In genomic region chr9:123982720-123983119, GRCm38 (mm10) we compare ENCODE assay signal across 42 mouse cellular contexts. TPM values are rescaled to one million over a fixed set of nuclear protein-coding genes. Genes with fewer than 3 reads are reported as not detected.
"Had no signal": no experiment of that assay in that cellular context is flagged by ENCODE, and none has a peak within 500 bp of the region (broad histone marks: within the 10 kb centered on the region; RNA-seq: fewer than 3 reads in every experiment).

No protein-coding gene starts in this region.

- ATAC-seq: liver, postnatal 0 days; lung, postnatal 0 days; midbrain, embryonic 13.5 days; midbrain, embryonic 15.5 days; midbrain, embryonic 16.5 days had no signal

- H3K4me1 ChIP-seq: limb, embryonic 10.5 days; limb, embryonic 12.5 days; limb, embryonic 13.5 days; limb, embryonic 15.5 days; lung, embryonic 15.5 days; midbrain, embryonic 10.5 days; midbrain, embryonic 12.5 days; midbrain, embryonic 13.5 days; midbrain, embryonic 15.5 days had no signal

- H3K9me3 ChIP-seq: limb, embryonic 10.5 days; limb, embryonic 12.5 days; limb, embryonic 13.5 days; limb, embryonic 15.5 days; liver, embryonic 12.5 days; liver, embryonic 13.5 days; liver, embryonic 15.5 days; lung, embryonic 15.5 days; megakaryocyte, embryonic 14.5 days; midbrain, embryonic 10.5 days; midbrain, embryonic 12.5 days; midbrain, embryonic 13.5 days; midbrain, embryonic 15.5 days had no signal

- H3K36me3 ChIP-seq: limb, embryonic 10.5 days; limb, embryonic 12.5 days; limb, embryonic 13.5 days; limb, embryonic 15.5 days; liver, embryonic 12.5 days; liver, embryonic 13.5 days; liver, embryonic 15.5 days; lung, embryonic 15.5 days; midbrain, embryonic 10.5 days; midbrain, embryonic 12.5 days; midbrain, embryonic 13.5 days; midbrain, embryonic 15.5 days had no signal

- H3K4me3 ChIP-seq: limb, embryonic 10.5 days; limb, embryonic 12.5 days; limb, embryonic 13.5 days; limb, embryonic 15.5 days; liver, embryonic 12.5 days; liver, embryonic 13.5 days; liver, embryonic 15.5 days; lung, embryonic 15.5 days; megakaryocyte, embryonic 14.5 days; midbrain, embryonic 10.5 days; midbrain, embryonic 12.5 days; midbrain, embryonic 13.5 days; midbrain, embryonic 15.5 days had no signal

- H3K27ac ChIP-seq: limb, embryonic 10.5 days; limb, embryonic 12.5 days; limb, embryonic 13.5 days; limb, embryonic 15.5 days; liver, embryonic 13.5 days; liver, embryonic 14.5 days; liver, embryonic 15.5 days; lung, embryonic 15.5 days; midbrain, embryonic 10.5 days; midbrain, embryonic 12.5 days; midbrain, embryonic 13.5 days; midbrain, embryonic 15.5 days had no signal

- DNase-seq: left cerebral cortex, postnatal 4 days; liver; liver, embryonic 13.5 days; liver, postnatal 0 days; lung, adult 18-20 months; lung, adult 2 months; lung, embryonic 14.5 days; lung, postnatal 10 days; lung, postnatal 14 days; lung, postnatal 36 days; lung, postnatal 4 days; midbrain, embryonic 14.5 days had no signal

- H3K27me3 ChIP-seq: limb, embryonic 12.5 days; limb, embryonic 13.5 days; limb, embryonic 15.5 days; liver, embryonic 12.5 days; liver, embryonic 13.5 days; liver, embryonic 15.5 days; lung, embryonic 15.5 days; megakaryocyte, embryonic 14.5 days; midbrain, embryonic 12.5 days; midbrain, embryonic 13.5 days; midbrain, embryonic 15.5 days had no signal

- H3K4me2 ChIP-seq: limb, embryonic 12.5 days; limb, embryonic 13.5 days; limb, embryonic 15.5 days; liver, embryonic 13.5 days; liver, embryonic 15.5 days; lung, embryonic 14.5 days; lung, embryonic 15.5 days; midbrain, embryonic 11.5 days; midbrain, embryonic 12.5 days; midbrain, embryonic 13.5 days; midbrain, embryonic 15.5 days had no signal

- H3K9ac ChIP-seq: limb, embryonic 12.5 days; limb, embryonic 13.5 days; limb, embryonic 15.5 days; liver, embryonic 12.5 days; liver, embryonic 13.5 days; liver, embryonic 14.5 days; liver, embryonic 15.5 days; liver, postnatal 0 days; lung, embryonic 14.5 days; lung, embryonic 15.5 days; midbrain, embryonic 12.5 days; midbrain, embryonic 13.5 days; midbrain, embryonic 15.5 days had no signal

RNA-seq across cellular contexts. Expression of gene Ccr1l1, which starts 4.5 kb away (rescaled TPM):
- total RNA-seq: left cerebral cortex, adult 8-10 months; left cerebral cortex, postnatal 10 days; left cerebral cortex, postnatal 14 days; left cerebral cortex, postnatal 25 days; left cerebral cortex, postnatal 36 days; left cerebral cortex, postnatal 4 days; liver, adult 2 months; megakaryocyte progenitor cell, adult 5-6 weeks; megakaryocyte-erythroid progenitor cell, adult 5-6 weeks; midbrain, postnatal 0 days; monocyte, adult 5-6 weeks had no signal
- polyA plus RNA-seq: limb, embryonic 10.5 days; limb, embryonic 11.5 days; limb, embryonic 12.5 days; limb, embryonic 13.5 days; limb, embryonic 15.5 days; liver, embryonic 11.5 days; liver, embryonic 12.5 days; liver, embryonic 13.5 days; liver, embryonic 15.5 days; liver, postnatal 0 days; lung, adult 2 months; lung, embryonic 14.5 days; lung, embryonic 15.5 days; lung, embryonic 16.5 days; lung, postnatal 0 days; midbrain, embryonic 10.5 days; midbrain, embryonic 11.5 days; midbrain, embryonic 12.5 days; midbrain, embryonic 13.5 days; midbrain, embryonic 14.5 days; midbrain, embryonic 15.5 days; midbrain, embryonic 16.5 days; midbrain, postnatal 0 days; neural tube, embryonic 11.5 days had no signal

RNA-seq across cellular contexts. Expression of gene Ccr1, which starts 14.2 kb away (rescaled TPM):
- total RNA-seq: megakaryocyte-erythroid progenitor cell, adult 5-6 weeks had no signal

RNA-seq across cellular contexts. Expression of gene Ccr3, which starts 39.1 kb away (rescaled TPM):
- total RNA-seq: left cerebral cortex, adult 8-10 months; left cerebral cortex, postnatal 25 days; left cerebral cortex, postnatal 36 days; left cerebral cortex, postnatal 4 days; megakaryocyte-erythroid progenitor cell, adult 5-6 weeks; midbrain, postnatal 0 days had no signal
- polyA plus RNA-seq: limb, embryonic 10.5 days; limb, embryonic 11.5 days; limb, embryonic 12.5 days; limb, embryonic 15.5 days; lung, embryonic 14.5 days; midbrain, embryonic 10.5 days; midbrain, embryonic 11.5 days; midbrain, embryonic 13.5 days; midbrain, embryonic 14.5 days; midbrain, embryonic 15.5 days; midbrain, embryonic 16.5 days; midbrain, postnatal 0 days; neural tube, embryonic 11.5 days had no signal
